Mouse (Mus musculus) MEL (cell line): ENCODE data around the gene Tmem8.

Experiments used
- ETS1 ChIP-seq: IDR thresholded peaks from 2 replicates; pipeline ENCODE4 v1.6.1; 2012; ENCODE audit warnings: low read depth, mild to moderate bottlenecking, inconsistent platforms, low read length, improper control_type of control experiment, moderate library complexity
- POLR2A ChIP-seq, 2 experiments: IDR thresholded peaks; 2 replicates each; pipeline ENCODE4 v1.6.1; 2011 to 2012; ENCODE audit warnings: low read length in 2 of 2, mild to moderate bottlenecking in 2 of 2, control low read depth in 1 of 2, improper control_type of control experiment in 1 of 2, low read depth in 1 of 2, moderate library complexity in 1 of 2; ENCODE audit not compliant: control insufficient read depth in 1 of 2, insufficient read depth in 1 of 2, poor library complexity in 1 of 2

- TF ChIP-seq POLR2A (IDR thresholded peaks at IDR 0.05; ENCODE audit: control insufficient read depth in 1 of 2, insufficient read depth in 1 of 2, low read depth in 1 of 2, low read length in 2 of 2, poor library complexity in 1 of 2) = no peak
- no peak for TF ChIP-seq ETS1
Observed at GRCm38 (mm10) chr17:26111722-26112121, 1.4 kb upstream of the Tmem8 start.
